Mouse (Mus musculus) naive thymus-derived CD4-positive, alpha-beta T cell, adult 2 months (primary cell): Measurements from ENCODE around the gene Lgr4.

Experiments used
- DNase-seq: peaks from one replicate; pipeline ENCODE4 v3.0.0-alpha.2; 2011; ENCODE audit warnings: low read depth

The Lgr4 gene

DNA sequence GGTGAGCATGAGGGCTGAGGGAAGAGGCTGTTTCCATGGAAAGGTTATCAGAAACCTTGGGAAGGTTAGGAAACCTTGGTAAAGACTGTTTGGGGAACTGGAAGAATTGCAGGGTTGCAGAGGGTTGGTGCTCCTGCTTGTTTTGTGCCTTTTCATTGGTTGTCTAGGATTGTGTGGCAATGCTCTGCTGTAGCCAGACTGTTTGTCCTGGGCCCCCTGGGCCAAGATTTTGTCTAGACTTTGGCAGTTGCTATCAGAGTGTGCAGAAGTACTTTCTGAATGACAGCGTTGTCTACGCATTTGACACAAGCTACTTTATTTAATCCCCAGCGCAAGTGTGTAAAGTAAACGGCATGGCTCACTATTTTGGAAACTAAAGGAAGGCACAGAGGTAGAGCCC lies 33.6 kb downstream of the Lgr4 start:
- DNase-seq, result no peak

- no peak for DNase-seq
These were observed 35.7 kb downstream of the Lgr4 start for GRCm38 (mm10) chr2:109953048-109953717.

- DNase-seq, result no peak
These were observed 36.4 kb downstream of the Lgr4 start for GRCm38 (mm10) chr2:109953893-109954292.

DNA sequence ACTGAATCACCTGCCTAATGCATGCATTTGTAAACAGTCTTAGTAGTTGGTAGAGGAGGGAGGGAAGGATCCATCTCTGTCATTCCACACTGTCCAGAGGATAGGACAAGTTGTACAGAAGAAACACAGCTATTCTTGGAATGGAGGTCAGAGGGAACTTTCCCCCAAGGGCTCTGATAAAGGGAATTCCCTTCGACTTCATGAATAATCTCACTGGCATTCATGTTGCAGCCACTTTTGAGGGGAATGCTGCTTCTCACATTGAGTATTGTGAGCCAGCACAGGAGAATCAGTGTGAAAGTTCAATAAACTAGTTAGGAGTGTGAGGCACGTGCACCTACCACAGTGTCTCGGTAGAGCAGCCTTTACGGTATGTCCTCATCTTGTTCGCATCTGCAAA lies 37.6 kb downstream of the Lgr4 start:
- no peak for DNase-seq

DNA sequence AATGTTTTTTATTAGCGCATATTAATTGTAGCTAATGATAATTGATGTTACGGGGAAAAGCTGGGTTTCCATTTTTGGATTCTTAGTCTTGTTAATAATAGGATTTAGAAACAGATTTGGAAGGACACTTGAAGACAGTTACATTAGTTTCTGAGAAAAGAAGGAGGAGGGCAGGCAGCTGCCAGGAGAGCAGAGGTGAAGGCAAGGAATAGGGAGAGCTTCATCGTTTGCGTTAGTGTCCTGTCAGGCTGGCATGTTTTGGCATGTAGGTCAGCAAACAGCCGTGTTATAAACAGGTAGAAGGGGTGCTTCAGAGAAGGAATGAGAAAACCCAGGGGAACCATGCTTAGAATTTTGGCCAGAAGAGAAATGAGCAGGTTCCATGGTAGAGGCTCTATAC lies 38.5 kb downstream of the Lgr4 start:
- DNase-seq, result no peak

- DNase-seq, result no peak
These were observed 39.3 kb downstream of the Lgr4 start for GRCm38 (mm10) chr2:109956785-109957184.

DNA sequence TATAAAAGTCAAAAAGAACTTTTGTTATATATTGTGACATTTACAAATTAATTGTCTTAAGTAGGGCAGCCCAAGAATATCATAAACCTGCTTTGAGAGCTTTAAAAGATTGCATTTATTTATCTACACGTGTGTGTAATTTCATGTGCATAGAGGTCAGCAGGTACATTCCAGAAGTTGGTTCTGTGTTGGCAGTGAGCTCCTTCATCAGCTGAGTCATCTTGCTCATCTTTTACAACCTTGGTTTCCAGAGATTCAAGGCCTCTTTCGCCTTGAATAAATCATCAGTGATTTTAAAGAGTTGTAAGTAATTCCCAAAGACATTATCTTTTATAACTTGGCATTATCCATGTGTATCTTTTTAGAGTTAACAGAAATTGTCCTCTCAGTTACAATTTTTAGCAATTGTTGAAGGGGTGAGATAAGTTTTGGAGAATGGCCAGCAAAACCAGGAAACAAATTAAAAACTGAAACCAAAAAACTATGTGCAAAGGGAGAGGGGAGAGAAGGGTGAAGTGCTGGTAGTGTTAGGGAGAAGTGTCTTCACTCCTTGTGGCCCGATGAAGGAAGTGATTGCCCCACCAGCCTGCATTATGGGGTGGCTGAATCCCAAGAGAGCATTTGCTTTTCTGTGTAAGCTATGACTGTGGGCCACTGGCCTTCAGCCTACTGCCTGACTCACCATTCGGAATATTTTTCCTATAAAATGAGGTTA lies 41.4 kb downstream of the Lgr4 start:
- DNase-seq, result no peak

DNA sequence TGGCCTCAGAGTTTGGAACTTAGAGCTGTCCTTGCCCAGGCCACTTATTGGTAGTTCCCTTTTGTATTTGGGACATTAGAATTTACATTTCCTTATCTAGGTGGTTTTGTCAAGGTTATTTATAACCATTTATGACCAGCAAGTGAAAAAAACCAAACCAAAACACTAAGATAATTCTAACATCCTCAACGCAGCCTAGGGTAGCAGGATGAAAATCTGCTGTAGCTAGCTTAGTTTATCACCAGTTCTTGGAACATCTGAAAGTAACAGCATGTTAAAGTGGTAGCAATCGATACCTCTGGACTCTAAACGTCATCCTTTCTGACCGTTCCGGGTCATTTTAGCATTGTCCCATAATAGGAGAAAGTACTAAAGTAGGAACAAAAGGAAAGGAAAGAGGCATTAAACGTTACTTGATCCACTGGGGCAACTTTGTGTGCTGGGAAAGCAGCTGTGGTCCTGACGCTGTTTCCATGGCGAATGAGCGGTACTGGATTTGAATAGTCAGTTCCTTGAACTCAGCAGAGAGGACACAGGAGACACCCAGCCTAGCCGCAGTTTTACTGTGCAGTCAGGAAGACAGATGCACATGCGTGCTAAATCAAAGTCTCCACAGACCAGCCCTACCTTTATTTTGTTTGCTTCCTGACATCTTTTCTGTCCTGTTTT lies 42.1 kb downstream of the Lgr4 start:
- no peak for DNase-seq

DNA sequence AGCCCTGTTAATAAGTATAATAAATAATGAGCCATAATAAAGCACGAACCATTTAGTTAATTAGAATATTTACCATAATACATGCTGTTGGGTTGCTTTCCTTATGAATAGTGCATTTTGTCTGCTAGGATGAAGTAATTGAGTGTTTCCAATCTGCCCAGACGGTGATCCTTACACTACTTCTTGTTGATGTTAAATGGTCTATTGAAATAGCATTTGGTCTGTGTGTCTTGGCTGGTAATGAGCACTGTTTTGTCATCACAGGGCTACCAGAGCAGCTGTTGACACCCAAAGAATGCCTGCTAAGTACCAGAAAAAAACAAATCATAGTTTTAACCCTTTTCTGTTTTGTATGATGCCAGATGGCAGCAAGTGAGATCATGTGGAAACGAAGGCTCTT lies 42.8 kb downstream of the Lgr4 start:
- no peak for DNase-seq

GRCm38 (mm10) chr2:109961174-109961573 lies 43.7 kb downstream of the Lgr4 start:
- DNase-seq, result no peak

GRCm38 (mm10) chr2:109963591-109964258 lies 46.3 kb downstream of the Lgr4 start:
- no peak for DNase-seq

GRCm38 (mm10) chr2:109965753-109966420 lies 48.4 kb downstream of the Lgr4 start:
- DNase-seq, result no peak

- DNase-seq, result no peak
These were observed 49.4 kb downstream of the Lgr4 start for GRCm38 (mm10) chr2:109966863-109967262.

DNA sequence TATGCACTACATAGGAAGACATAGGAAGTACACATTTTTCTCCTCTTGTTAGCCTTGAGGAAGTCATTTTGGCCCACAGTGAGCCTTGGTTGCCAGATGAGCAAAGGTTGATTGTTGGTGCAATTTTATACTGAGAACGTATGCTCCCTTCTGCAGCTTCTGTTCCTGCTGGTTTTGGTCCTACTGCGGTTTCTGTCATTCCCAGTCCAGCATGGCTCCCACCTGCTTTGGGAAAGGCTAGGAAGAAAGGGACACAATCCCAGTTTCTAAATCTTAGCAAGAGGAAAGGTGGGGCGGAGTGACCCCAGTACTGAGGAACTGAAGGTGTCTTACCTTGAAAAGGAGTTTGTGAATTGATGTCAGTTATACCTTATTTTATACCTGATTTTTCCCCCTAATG lies 51.9 kb downstream of the Lgr4 start:
- no peak for DNase-seq

GRCm38 (mm10) chr2:109969926-109970532 lies 52.6 kb downstream of the Lgr4 start:
- DNase-seq, result no peak

GRCm38 (mm10) chr2:109970744-109971410 lies 53.4 kb downstream of the Lgr4 start:
- DNase-seq, result no peak

- DNase-seq, result no peak
These were observed 54.9 kb downstream of the Lgr4 start for GRCm38 (mm10) chr2:109972310-109972709.

DNA sequence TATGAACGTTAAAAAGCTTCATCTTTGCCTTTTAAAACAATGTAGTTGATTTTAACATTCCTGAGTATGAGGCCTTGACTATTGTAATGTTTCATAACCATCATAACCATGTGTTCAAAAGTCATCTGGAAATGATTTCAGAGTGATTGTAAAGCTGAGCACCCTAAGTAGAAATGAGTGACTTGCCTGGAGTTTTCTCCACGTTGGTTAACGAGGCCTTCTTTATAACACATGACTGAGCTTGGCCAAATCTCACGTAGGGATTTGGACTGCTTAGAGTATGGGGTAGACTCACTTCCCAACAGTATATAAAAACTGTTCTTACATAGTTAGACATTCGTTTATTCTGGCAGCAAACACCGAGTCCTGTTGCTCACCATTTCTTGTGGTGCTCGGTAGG lies 55.5 kb downstream of the Lgr4 start:
- no peak for DNase-seq

- DNase-seq, result no peak
These were observed 57.4 kb downstream of the Lgr4 start for GRCm38 (mm10) chr2:109974807-109975206.

DNA sequence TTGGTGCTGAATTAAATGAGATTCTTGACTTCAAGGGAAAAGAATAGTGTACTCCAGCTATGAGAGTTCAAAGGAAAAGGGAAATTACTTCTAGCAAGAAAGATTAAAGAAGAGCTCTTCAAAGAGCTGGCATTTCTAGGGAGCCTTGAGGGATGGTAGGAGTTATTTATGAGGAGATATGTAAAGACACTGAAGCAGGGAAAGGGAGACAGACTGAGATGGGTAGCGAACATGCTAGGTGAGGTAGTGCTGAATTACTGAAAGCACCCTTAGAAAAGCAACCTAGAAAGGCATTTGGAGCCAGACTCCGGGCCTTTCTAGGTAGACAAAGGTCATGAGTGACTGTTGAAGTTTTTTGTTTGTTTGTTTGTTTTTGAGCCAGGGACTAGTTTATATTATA lies 58.7 kb downstream of the Lgr4 start:
- DNase-seq, result no peak

DNA sequence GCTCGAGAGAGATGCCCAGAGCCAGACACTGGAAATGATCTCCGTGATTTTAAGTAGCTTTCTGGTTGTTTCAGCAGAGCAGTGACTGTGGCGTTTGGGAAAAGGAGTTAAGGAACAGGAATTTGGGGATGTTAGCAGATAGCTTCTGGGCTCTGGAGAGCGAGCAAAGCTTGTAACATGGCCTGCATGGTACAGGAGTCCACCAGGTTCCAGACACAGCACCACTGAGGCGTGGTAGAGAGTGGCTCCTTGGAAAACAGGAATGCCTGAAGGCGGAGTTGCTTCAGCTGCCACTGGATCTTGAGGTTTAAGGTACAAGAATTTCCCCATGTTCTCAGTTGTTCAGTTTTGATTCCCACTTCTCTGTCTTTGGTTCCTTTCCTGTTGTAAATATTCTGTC lies 59.9 kb downstream of the Lgr4 start:
- no peak for DNase-seq
